In genomic region chr16:93682156-93682688, GRCm38 (mm10) we compare ENCODE assay signal across 8 mouse cellular contexts. TPM values are rescaled to one million over a fixed set of nuclear protein-coding genes. Genes with fewer than 3 reads are reported as not detected.
A peak's percentile ranks its signal among the peaks of the same experiment; 100 is the strongest.
DNase-seq lines count a peak whose midpoint lies in the region; ATAC-seq and TF ChIP-seq lines count a peak whose summit lies in the region.

No protein-coding gene starts in this region.

- peak; percentile 83 for TF ChIP-seq EP300 in ES-Bruce4 (IDR thresholded peaks at IDR 0.05; ENCODE audit: insufficient read depth, low read depth, low read length)
- no peak for TF ChIP-seq EP300 in liver, postnatal 0 days (IDR thresholded peaks at IDR 0.05; ENCODE audit: low read depth)

- ATAC-seq in forebrain, embryonic 15.5 days (replicated peaks), result peak; percentile 11
- ATAC-seq in liver, postnatal 0 days, result peak; percentile 6; the same call in 1 of the 2 replicates

- TF ChIP-seq CTCF in ES-Bruce4 (IDR thresholded peaks at IDR 0.05; ENCODE audit: low read depth, low read length), result no peak
- TF ChIP-seq CTCF in liver, postnatal 0 days (IDR thresholded peaks at IDR 0.05; ENCODE audit: low read depth), result no peak

- peak overlapping the region; percentile 69 for H3K4me3 ChIP-seq in ES-Bruce4 (ENCODE audit: low read depth, low read length)
- H3K4me3 ChIP-seq in forebrain, embryonic 15.5 days, result no peak overlapping the region; the same call in 1 of the 2 replicates
- peak overlapping the region; percentile 51 for H3K4me3 ChIP-seq in liver, postnatal 0 days (ENCODE audit: low read depth, low read length)

- peak overlapping the region; percentile 90 for H3K27ac ChIP-seq in ES-Bruce4 (ENCODE audit: insufficient read depth, low read length)
- H3K27ac ChIP-seq in forebrain, embryonic 15.5 days (replicated peaks), result no peak overlapping the region
- no peak overlapping the region for H3K27ac ChIP-seq in liver, postnatal 0 days (ENCODE audit: low read depth)

- DNase-seq in heart, adult 11 months, result peak; percentile 89
- no peak for DNase-seq in heart, adult 9 months (ENCODE audit: low spot score in 2 of 2)
- no peak for DNase-seq in liver, postnatal 0 days
- DNase-seq in right cerebral cortex, postnatal 25 days, result no peak
- no peak for DNase-seq in B cell, adult 2 months
- DNase-seq in gastrocnemius, postnatal 10 days, result no peak

- H3K27me3 ChIP-seq in ES-Bruce4 (ENCODE audit: control insufficient read depth, insufficient read depth, low read length, poor library complexity, severe bottlenecking), result peaks cover 2% of the 10 kb centered on the region; the same call in 1 of the 2 replicates
- H3K27me3 ChIP-seq in forebrain, embryonic 15.5 days, result peaks cover 50% of the 10 kb centered on the region
- peaks cover 47% of the 10 kb centered on the region for H3K27me3 ChIP-seq in liver, postnatal 0 days (ENCODE audit: insufficient read depth, low read length)

- no peaks in the 10 kb centered on the region for H3K9me3 ChIP-seq in ES-Bruce4 (replicated peaks; ENCODE audit: control insufficient read depth, insufficient read depth, low read length, poor library complexity, severe bottlenecking)
- no peaks in the 10 kb centered on the region for H3K9me3 ChIP-seq in forebrain, embryonic 15.5 days
- H3K9me3 ChIP-seq in liver, postnatal 0 days (ENCODE audit: low read length), result peaks cover 2% of the 10 kb centered on the region; the same call in 1 of the 2 replicates

- peak overlapping the region; percentile 64; the same call in 1 of the 2 replicates for H3K4me2 ChIP-seq in forebrain, embryonic 15.5 days (replicated peaks)
- peak overlapping the region; percentile 91; the same call in 1 of the 2 replicates for H3K4me2 ChIP-seq in liver, postnatal 0 days (ENCODE audit: low read depth, low read length)

- WGBS in forebrain, embryonic 15.5 days, result 27% methylated on average over 13 of the region's 13 CpGs
- 27% methylated on average over 13 of the region's 13 CpGs for WGBS in liver, postnatal 0 days (ENCODE audit: insufficient replicate concordance)

- H3K9ac ChIP-seq in ES-Bruce4 (ENCODE audit: low read depth, poor library complexity, severe bottlenecking), result peak overlapping the region; percentile 50; the same call in 1 of the 2 replicates
- no peak overlapping the region for H3K9ac ChIP-seq in forebrain, embryonic 15.5 days (replicated peaks)
- H3K9ac ChIP-seq in liver, postnatal 0 days (replicated peaks), result no peak overlapping the region

- no peak for TF ChIP-seq POLR2A in ES-Bruce4 (IDR thresholded peaks at IDR 0.05; ENCODE audit: insufficient read depth, low read length)

- no peaks in the 10 kb centered on the region for H3K36me3 ChIP-seq in ES-Bruce4 (ENCODE audit: control insufficient read depth, insufficient read depth, low read length, poor library complexity, severe bottlenecking)
- H3K36me3 ChIP-seq in forebrain, embryonic 15.5 days, result no peaks in the 10 kb centered on the region
- no peaks in the 10 kb centered on the region for H3K36me3 ChIP-seq in liver, postnatal 0 days (replicated peaks; ENCODE audit: insufficient read depth, low read length)

- peaks cover 4% of the 10 kb centered on the region for H3K4me1 ChIP-seq in ES-Bruce4 (ENCODE audit: control insufficient read depth, insufficient read depth, low read length)
- H3K4me1 ChIP-seq in forebrain, embryonic 15.5 days, result peaks cover 19% of the 10 kb centered on the region
- H3K4me1 ChIP-seq in liver, postnatal 0 days (ENCODE audit: insufficient read depth), result peaks cover 11% of the 10 kb centered on the region

RNA-seq across cellular contexts. Expression of gene Cbr3, which starts 0.8 kb away (rescaled TPM):
- polyA plus RNA-seq in ES-Bruce4 (2011; ENCODE audit: insufficient read depth, insufficient read length, low read depth, missing spikeins), result 7.0 and 9.3 TPM in 2 replicates
- 1.4 and 1.6 TPM in 2 replicates for polyA plus RNA-seq in forebrain, embryonic 15.5 days (2015; fragmentation: Nextera tagmentation; extraction: Ambion mirVana)
- polyA plus RNA-seq in liver, postnatal 0 days (2015; fragmentation: Nextera tagmentation; extraction: Ambion mirVana), result 0.75 and 0.81 TPM in 2 replicates
- total RNA-seq in gastrocnemius, postnatal 10 days (2021), result 1 to 10 TPM; 3.5 to 6.3 TPM

RNA-seq across cellular contexts. Expression of gene Dop1b, which starts 29.5 kb away (rescaled TPM):
- polyA plus RNA-seq in ES-Bruce4 (2011; ENCODE audit: insufficient read depth, insufficient read length, low read depth, missing spikeins), result 16.9 and 17.4 TPM in 2 replicates
- 26.2 and 27.3 TPM in 2 replicates for polyA plus RNA-seq in forebrain, embryonic 15.5 days (2015; fragmentation: Nextera tagmentation; extraction: Ambion mirVana)
- polyA plus RNA-seq in liver, postnatal 0 days (2015; fragmentation: Nextera tagmentation; extraction: Ambion mirVana), result 6.2 and 6.4 TPM in 2 replicates
- total RNA-seq in gastrocnemius, postnatal 10 days (2021), result 10 to 100 TPM; 34.7 to 37.7 TPM

RNA-seq across cellular contexts. Expression of gene Gm5678, which starts 54.3 kb away (rescaled TPM):
- polyA plus RNA-seq in ES-Bruce4 (2011; ENCODE audit: insufficient read depth, insufficient read length, low read depth, missing spikeins), result not detected in 2 replicates
- polyA plus RNA-seq in forebrain, embryonic 15.5 days (2015; fragmentation: Nextera tagmentation; extraction: Ambion mirVana), result not detected in 2 replicates
- polyA plus RNA-seq in liver, postnatal 0 days (2015; fragmentation: Nextera tagmentation; extraction: Ambion mirVana), result not detected in 2 replicates
- 1 to 10 TPM; 1.3 to 1.8 TPM for total RNA-seq in gastrocnemius, postnatal 10 days (2021)
